Mouse (Mus musculus): ENCODE data around the gene Cerk. TPM values are rescaled to one million over a fixed set of nuclear protein-coding genes. Genes with fewer than 3 reads are reported as not detected.

Gene Cerk
- polyA plus RNA-seq, 1 experiment from 2014 or later = 13.8 TPM

DNA sequence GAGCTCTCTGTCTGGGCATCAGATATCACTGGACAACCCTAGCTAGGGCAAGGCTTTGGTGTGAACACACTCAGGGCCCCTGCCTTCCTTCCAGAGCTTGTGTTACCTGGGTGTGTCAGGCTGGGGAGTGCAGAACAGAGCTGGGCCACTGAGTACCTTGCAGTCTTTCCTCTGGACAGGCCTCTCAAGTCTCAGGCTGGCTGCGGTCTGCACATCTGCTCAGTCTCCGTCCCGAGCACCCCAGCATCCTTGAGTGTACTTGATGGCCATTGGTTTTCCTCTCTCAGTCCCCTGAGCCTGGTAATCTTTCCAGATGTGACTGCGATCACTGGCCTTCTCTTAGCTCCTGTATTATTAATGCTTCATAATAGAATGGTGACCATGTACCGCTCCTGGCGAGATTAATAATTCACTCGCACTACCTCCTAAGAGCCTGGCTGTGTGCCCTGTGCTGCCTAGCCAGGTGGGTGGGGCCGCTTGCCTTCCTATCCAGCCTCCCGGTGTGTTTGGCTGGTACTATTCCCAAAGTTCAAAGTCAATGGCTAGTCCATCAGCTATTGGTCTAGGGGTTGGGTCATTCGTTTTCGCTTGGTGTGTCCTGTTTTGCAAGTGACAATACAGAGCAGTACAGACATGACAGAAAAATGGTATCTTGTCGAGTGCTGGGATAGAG is 93.8 kb downstream of the Cerk start:
- Histone ChIP-seq H3K4me1 (peaks cover 28% of the 10 kb centered on the region), H3K36me3 (peaks cover 15% of the 10 kb centered on the region), H3K9me3 (replicated peaks) (no peaks in the 10 kb centered on the region), H3K4me3 (no peak overlapping the region), H3K27me3 (ENCODE audit: low read depth, poor library complexity, severe bottlenecking) (no peaks in the 10 kb centered on the region), H3K27ac (no peak overlapping the region)
- WGBS = 95% methylated on average over 12 of the region's 12 CpGs
- no peak for DNase-seq (ENCODE audit: low spot score)

DNA sequence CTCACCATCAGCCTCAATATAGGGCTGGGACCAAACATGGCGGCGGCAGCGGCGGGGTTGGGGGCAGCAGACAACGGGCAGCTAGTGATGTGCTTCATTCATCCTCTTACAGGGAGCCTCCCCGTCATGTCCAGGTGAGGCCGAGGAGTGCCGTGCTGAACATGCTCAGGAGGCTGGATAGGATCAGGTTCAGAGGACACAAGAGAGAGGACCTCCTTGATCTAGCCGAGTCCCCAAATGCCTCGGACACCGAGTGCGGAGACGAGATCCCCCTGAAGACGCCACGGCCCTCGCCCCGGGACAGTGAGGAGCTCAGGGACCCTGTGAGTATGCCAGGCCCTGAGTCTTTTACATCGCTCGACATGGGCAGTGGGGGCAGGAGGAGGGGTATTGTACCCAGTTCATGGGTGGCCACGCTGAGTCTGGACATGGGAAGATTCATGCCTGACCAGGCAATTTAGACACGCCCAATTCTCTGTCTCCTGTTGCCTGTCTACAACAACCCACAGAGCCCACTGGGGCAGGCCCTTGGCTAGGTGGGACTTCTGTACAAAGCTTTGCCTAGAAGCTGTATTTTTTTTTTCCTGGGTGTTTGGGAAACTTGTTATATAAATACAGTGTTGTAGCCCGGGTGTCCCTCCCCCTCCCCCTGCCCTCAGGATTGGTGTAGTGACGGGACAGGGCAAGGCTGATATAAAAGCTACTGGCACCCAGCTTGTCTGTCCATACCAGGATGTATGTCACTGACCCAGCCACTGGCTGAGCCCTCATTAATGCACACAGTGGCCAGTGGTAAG is 94.5 kb downstream of the Cerk start:
- H3K27ac ChIP-seq = no peak overlapping the region; the same call in 1 of the 2 replicates

DNA sequence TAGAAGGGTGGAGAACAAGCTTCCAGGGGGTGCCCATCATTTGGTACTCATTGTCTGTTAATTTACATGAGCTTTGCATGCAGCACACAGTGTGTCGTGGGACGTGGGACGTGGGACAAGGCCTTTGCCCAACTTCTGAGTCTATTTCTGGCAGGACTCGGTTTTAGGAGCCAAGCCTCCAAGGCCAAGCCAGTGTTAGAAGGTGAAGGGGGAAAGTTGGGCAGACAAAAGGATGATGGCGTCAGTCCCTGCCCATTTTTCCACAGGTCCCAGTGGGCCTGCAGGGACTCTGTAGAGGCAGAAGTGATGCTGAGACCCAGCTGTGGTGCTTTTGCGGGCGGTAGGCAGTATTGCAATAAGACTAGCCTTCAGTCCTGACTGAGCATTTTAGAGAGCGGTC is 95.4 kb downstream of the Cerk start:
- WGBS = 94% methylated on average over 8 of the region's 8 CpGs
- H3K27me3 ChIP-seq (ENCODE audit: low read depth, poor library complexity, severe bottlenecking) = no peaks in the 10 kb centered on the region
- H3K4me1 ChIP-seq = peaks cover 42% of the 10 kb centered on the region
- no peak overlapping the region for H3K4me3 ChIP-seq
- H3K27ac ChIP-seq = peak overlapping the region; percentile 15; the same call in 1 of the 2 replicates
- peaks cover 9% of the 10 kb centered on the region for H3K36me3 ChIP-seq
- no peak for DNase-seq (ENCODE audit: low spot score)
- H3K9me3 ChIP-seq (replicated peaks) = no peaks in the 10 kb centered on the region

More for the DNA sequence above, 94.5 kb downstream of the Cerk start:
- no peaks in the 10 kb centered on the region for H3K9me3 ChIP-seq (replicated peaks)
- no peak for DNase-seq (ENCODE audit: low spot score)
- 91% methylated on average over 23 of the region's 23 CpGs for WGBS
- peaks cover 33% of the 10 kb centered on the region for H3K4me1 ChIP-seq
- no peaks in the 10 kb centered on the region for H3K27me3 ChIP-seq (ENCODE audit: low read depth, poor library complexity, severe bottlenecking)
- H3K4me3 ChIP-seq = no peak overlapping the region
- H3K36me3 ChIP-seq = peaks cover 13% of the 10 kb centered on the region

- Histone ChIP-seq H3K27me3 (ENCODE audit: low read depth, poor library complexity, severe bottlenecking) (no peaks in the 10 kb centered on the region), H3K36me3 (peaks cover 9% of the 10 kb centered on the region), H3K4me3 (no peak overlapping the region), H3K27ac (peak overlapping the region; percentile 15; the same call in 1 of the 2 replicates), H3K4me1 (peaks cover 47% of the 10 kb centered on the region), H3K9me3 (replicated peaks) (no peaks in the 10 kb centered on the region)
- no peak for DNase-seq (ENCODE audit: low spot score)
- WGBS = 42% methylated on average over 11 of the region's 11 CpGs
These were observed 95.9 kb downstream of the Cerk start for GRCm38 (mm10) chr15:86089991-86090529.

Other genes starting within 250 kb of the Cerk start
- gene Celsr1, start 152.4 kb downstream of the Cerk start, polyA plus RNA-seq (2016; fragmentation: Nextera tagmentation; extraction: Ambion mirVana) = 0.67 and 0.86 TPM in 2 replicates
- 13.0 and 14.1 TPM in 2 replicates for gene Gramd4, start 128.4 kb downstream of the Cerk start, polyA plus RNA-seq (2016; fragmentation: Nextera tagmentation; extraction: Ambion mirVana)
- gene Tbc1d22a, start 28.3 kb upstream of the Cerk start, polyA plus RNA-seq (2016; fragmentation: Nextera tagmentation; extraction: Ambion mirVana) = 11.2 and 12.0 TPM in 2 replicates